Mouse (Mus musculus) small intestine, adult 2 months (tissue): ENCODE data around the gene Unc119b.

Source experiments
- CTCF ChIP-seq: fragments of 200-500 bp; IDR thresholded peaks from 2 replicates; pipeline ENCODE4 v1.5.1; 2012; ENCODE audit warnings: low read depth, mild to moderate bottlenecking, control low read depth, inconsistent platforms, low read length, moderate library complexity, mixed read lengths; ENCODE audit not compliant: insufficient replicate concordance, insufficient read length; ENCODE audit errors: extremely low read depth
- POLR2A ChIP-seq: fragments of 200-500 bp; IDR thresholded peaks from 2 replicates; pipeline ENCODE4 v1.6.1; 2012; ENCODE audit warnings: low read depth, mild to moderate bottlenecking, control low read depth, inconsistent platforms, low read length, moderate library complexity

GRCm38 (mm10) chr5:115182925-115183324 is 48.1 kb upstream of the Unc119b start:
- TF ChIP-seq CTCF (no peak), POLR2A (no peak)
